Mouse (Mus musculus) liver, embryonic 14.5 days (tissue): ENCODE data around the gene Grtp1. TPM values are rescaled to one million over a fixed set of nuclear protein-coding genes. Genes with fewer than 3 reads are reported as not detected.

Experiments
- ATAC-seq: fragments of 200-750 bp; cut with Nextera tagmentation; 2 replicates; pipeline ENCODE4 v1.8.0; 2017; ENCODE audit warnings: moderate number of reproducible peaks, mild to moderate bottlenecking, moderate library complexity; ENCODE audit not compliant: insufficient read depth
- DNase-seq, 3 experiments: peaks; one replicate each; pipeline ENCODE4 v3.0.0-alpha.2; 2012 to 2013; ENCODE audit warnings: low read depth in 3 of 3, low spot score in 3 of 3
- H3K27ac ChIP-seq: fragments of 300-500 bp; sonication (generic); 2 replicates; pipeline ENCODE4 v1.5.1; 2014; ENCODE audit warnings: moderate library complexity, mild to moderate bottlenecking, control low read depth, inconsistent platforms
- H3K27me3 ChIP-seq: fragments of 300-500 bp; sonication (generic); 2 replicates; pipeline ENCODE4 v1.6.1; 2014; ENCODE audit warnings: mild to moderate bottlenecking, low read length, moderate library complexity; ENCODE audit not compliant: control insufficient read depth, insufficient read depth
- H3K36me3 ChIP-seq: fragments of 300-500 bp; sonication (generic); replicated peaks from 2 replicates; pipeline ENCODE4 v1.6.1; 2014; ENCODE audit warnings: low read depth; ENCODE audit not compliant: control insufficient read depth, insufficient read depth
- H3K4me1 ChIP-seq, 2 experiments: fragments of 200-500 bp in 1 of 2; fragments of 300-500 bp in 1 of 2; sonication (generic) in 1 of 2; replicated peaks; 2 replicates each; pipeline ENCODE4 v1.6.1; 2012 to 2014; ENCODE audit warnings: antibody characterized with exemption in 1 of 2, inconsistent platforms in 1 of 2, low read length in 1 of 2; ENCODE audit not compliant: control insufficient read depth in 2 of 2, insufficient read depth in 2 of 2
- H3K4me2 ChIP-seq: fragments of 300-500 bp; sonication (generic); 2 replicates; pipeline ENCODE4 v1.6.1; 2014; ENCODE audit warnings: low read depth, mild to moderate bottlenecking, control low read depth, moderate library complexity
- H3K4me3 ChIP-seq, 2 experiments: fragments of 200-500 bp in 1 of 2; fragments of 300-500 bp in 1 of 2; sonication (generic) in 1 of 2; 2 replicates each; pipeline ENCODE4 v1.5.1; 2012 to 2014; ENCODE audit warnings: low read depth in 2 of 2, low read length in 2 of 2, mild to moderate bottlenecking in 2 of 2, control low read depth in 1 of 2, inconsistent platforms in 1 of 2, moderate library complexity in 1 of 2; ENCODE audit not compliant: insufficient read depth in 1 of 2
- H3K9ac ChIP-seq: fragments of 300-500 bp; sonication (generic); replicated peaks from 2 replicates; pipeline ENCODE4 v1.6.1; 2014; ENCODE audit warnings: mild to moderate bottlenecking, control low read depth, moderate library complexity
- H3K9me3 ChIP-seq: fragments of 300-500 bp; sonication (generic); 2 replicates; pipeline ENCODE4 v1.6.1; 2016; ENCODE audit warnings: low read length, mixed read lengths; ENCODE audit not compliant: control insufficient read depth
- CTCF ChIP-seq: IDR thresholded peaks from 2 replicates; pipeline ENCODE4 v1.5.1; 2016; ENCODE audit warnings: antibody characterized with exemption, low read depth, control low read depth
- EP300 ChIP-seq: IDR thresholded peaks from 2 replicates; pipeline ENCODE4 v1.6.1; 2016; ENCODE audit warnings: antibody characterized with exemption, low read depth
- WGBS: fragments of 180-500 bp; shearing (Covaris S2); extraction: QIAGEN DNeasy Blood & Tissue Kit; methylation state at CpG from one replicate; pipeline ENCODE4 v1.1.7; 2014; ENCODE audit not compliant: insufficient replicate concordance; 5-methylcytosine and 5-hydroxymethylcytosine counted together
- polyA plus RNA-seq, 2 experiments: library from polyadenylated mRNA; depleted of rRNA in 1 of 2; stranded (reverse) in 1 of 2; unstranded in 1 of 2; fragments of >200 nt; fragmentation: Nextera tagmentation in 1 of 2; extraction: Ambion mirVana in 1 of 2; gene quantifications; 2 replicates each; pipeline versions ENCODE4 v1.2.1 to v1.2.3; 2012 to 2014

The Grtp1 gene
- polyA plus RNA-seq, 2 experiments, result 5.7 to 9.5 TPM

DNA sequence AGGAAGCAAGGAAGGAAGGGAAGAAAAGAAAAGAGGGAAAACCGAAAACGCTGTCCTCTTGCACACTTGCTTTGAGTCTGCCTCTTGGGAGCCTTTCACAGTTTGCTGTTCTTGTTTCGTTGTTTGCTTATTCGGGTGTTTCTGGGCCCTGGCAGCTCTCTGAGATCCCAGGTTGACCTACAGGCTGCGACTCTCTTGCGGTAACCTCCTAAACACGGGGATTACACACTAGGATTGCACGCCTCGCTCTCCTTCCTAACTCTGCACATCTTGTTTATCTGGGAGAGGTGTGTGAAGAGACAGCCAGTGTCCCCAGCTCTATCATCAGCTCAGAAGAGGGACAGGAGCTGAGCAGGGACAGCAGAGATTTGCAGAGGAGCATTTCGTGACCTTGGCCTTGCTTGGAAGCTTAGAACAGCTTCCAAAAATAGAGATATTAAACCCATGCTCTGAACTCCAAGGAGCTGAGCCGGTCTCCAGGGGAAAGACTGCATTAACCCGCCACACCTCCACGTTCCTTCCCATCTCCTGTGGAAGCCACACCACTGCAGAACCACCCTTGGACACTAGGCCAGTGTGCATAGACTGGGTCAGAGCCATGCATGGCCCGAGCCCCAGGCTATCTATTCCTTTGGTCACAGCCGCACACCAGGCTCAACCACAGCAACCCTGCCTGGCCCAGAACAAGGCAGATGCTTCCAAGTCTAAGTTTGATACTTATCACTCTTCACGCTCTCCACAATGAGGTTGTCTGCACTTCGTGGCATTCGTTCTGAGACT is 19.3 kb downstream of the Grtp1 start:
- Histone ChIP-seq H3K9ac (no peak overlapping the region), H3K4me2 (no peak overlapping the region), H3K36me3 (peaks cover 10% of the 10 kb centered on the region), H3K27me3 (no peaks in the 10 kb centered on the region), H3K27ac (no peak overlapping the region), H3K4me3 (no peak overlapping the region), H3K4me1 (peaks cover 0 to 5% of the 10 kb centered on the region in 2 experiments; a peak in 1 of 4 replicates), H3K9me3 (no peaks in the 10 kb centered on the region)
- TF ChIP-seq CTCF (no peak), EP300 (no peak)
- ATAC-seq (0 out of 2 replicates have a peak, but pooled peaks have one; percentile 17), DNase-seq (no peak)
- WGBS, result 59% methylated on average over 18 of the region's 18 CpGs

GRCm38 (mm10) chr8:13180408-13180807 is 20.0 kb downstream of the Grtp1 start:
- WGBS, result 67% methylated on average over 9 of the region's 9 CpGs

DNA sequence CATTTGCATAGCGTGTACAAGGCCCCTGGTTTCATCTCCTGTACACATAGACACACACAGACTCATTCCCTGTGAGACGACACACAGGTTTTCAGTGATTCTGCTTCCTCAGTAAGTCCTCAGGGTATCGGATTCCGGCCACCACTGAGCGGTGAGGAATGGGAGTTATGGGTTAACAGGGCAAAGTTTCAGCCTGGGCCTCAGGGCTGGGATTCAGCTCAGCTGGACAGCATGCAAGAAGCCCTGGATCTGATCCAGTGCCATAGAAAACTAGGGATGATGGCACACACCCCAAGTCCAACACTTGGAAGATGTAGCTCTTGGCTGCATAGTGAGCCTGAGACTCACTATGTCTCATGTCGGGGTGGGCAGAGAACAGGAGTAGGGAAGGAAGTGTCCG is 20.5 kb downstream of the Grtp1 start:
- no peak for ATAC-seq
- Histone ChIP-seq H3K36me3 (peaks cover 21% of the 10 kb centered on the region), H3K4me1 (peaks cover 0 to 5% of the 10 kb centered on the region in 2 experiments; a peak in 1 of 4 replicates), H3K4me2 (no peak overlapping the region), H3K27me3 (no peaks in the 10 kb centered on the region), H3K9ac (no peak overlapping the region), H3K4me3 (no peak overlapping the region), H3K9me3 (no peaks in the 10 kb centered on the region), H3K27ac (no peak overlapping the region)
- WGBS, result 67% methylated on average over 7 of the region's 7 CpGs
- TF ChIP-seq EP300 (no peak), CTCF (no peak)
- no peak for DNase-seq

More at GRCm38 (mm10) chr8:13180408-13180807, 20.0 kb downstream of the Grtp1 start:
- Histone ChIP-seq H3K4me3 (no peak overlapping the region), H3K9ac (no peak overlapping the region), H3K36me3 (peaks cover 16% of the 10 kb centered on the region), H3K9me3 (no peaks in the 10 kb centered on the region), H3K27me3 (no peaks in the 10 kb centered on the region), H3K4me1 (peaks cover 0 to 5% of the 10 kb centered on the region in 2 experiments; a peak in 1 of 4 replicates), H3K27ac (no peak overlapping the region), H3K4me2 (no peak overlapping the region)
- ATAC-seq (no peak), DNase-seq (no peak)
- TF ChIP-seq EP300, result no peak
- no peak for TF ChIP-seq CTCF

GRCm38 (mm10) chr8:13179482-13179881 is 20.9 kb downstream of the Grtp1 start:
- Histone ChIP-seq H3K36me3 (peaks cover 26% of the 10 kb centered on the region), H3K27ac (no peak overlapping the region), H3K27me3 (no peaks in the 10 kb centered on the region), H3K4me3 (no peak overlapping the region), H3K9ac (no peak overlapping the region), H3K4me1 (peaks cover 0 to 5% of the 10 kb centered on the region in 2 experiments; a peak in 1 of 4 replicates), H3K9me3 (no peaks in the 10 kb centered on the region), H3K4me2 (no peak overlapping the region)
- TF ChIP-seq CTCF, result no peak
- no peak for TF ChIP-seq EP300
- 71% methylated on average over 6 of the region's 6 CpGs for WGBS
- DNase-seq (no peak), ATAC-seq (no peak)

GRCm38 (mm10) chr8:13178137-13178536 is 22.3 kb downstream of the Grtp1 start:
- H3K9ac ChIP-seq, result no peak overlapping the region
- H3K4me1 ChIP-seq, result peaks cover 0 to 5% of the 10 kb centered on the region in 2 experiments; a peak in 1 of 4 replicates
- peaks cover 39% of the 10 kb centered on the region for H3K36me3 ChIP-seq
- no peak overlapping the region for H3K4me3 ChIP-seq
- TF ChIP-seq EP300 (no peak), CTCF (no peak)
- H3K27me3 ChIP-seq, result no peaks in the 10 kb centered on the region
- no peak overlapping the region for H3K4me2 ChIP-seq
- ATAC-seq (no peak), DNase-seq (no peak)
- no peak overlapping the region for H3K27ac ChIP-seq
- 75% methylated on average over 5 of the region's 5 CpGs for WGBS
- no peaks in the 10 kb centered on the region for H3K9me3 ChIP-seq
